Mouse (Mus musculus): Measurements from ENCODE around the gene Polh.

- TF ChIP-seq CTCF (IDR thresholded peaks at IDR 0.05; ENCODE audit: low read depth): no peak
- no peak for TF ChIP-seq EP300 (IDR thresholded peaks at IDR 0.05; ENCODE audit: low read depth)
Measured at GRCm38 (mm10) chr17:46161179-46161578, 41.3 kb downstream of the Polh start.

Measured in liver, postnatal 0 days (tissue).